Mouse (Mus musculus) embryonic facial prominence, embryonic 15.5 days (tissue): Measurements from ENCODE around the gene Tnfsf12. TPM values are rescaled to one million over a fixed set of nuclear protein-coding genes. Genes with fewer than 3 reads are reported as not detected.
A peak's percentile ranks its signal among the peaks of the same experiment; 100 is the strongest.
"Not testable (repeated sequence)": the region's sequence is repeated elsewhere in the genome, so short reads cannot be mapped to it uniquely, and the experiment has no call there.

Experiments
- ATAC-seq: fragments of 200-750 bp; cut with Nextera tagmentation; 2 replicates; pipeline ENCODE4 v1.8.0; 2017; ENCODE audit warnings: low read depth, moderate TSS enrichment; ENCODE audit not compliant: insufficient number of reproducible peaks, low FRiP score, low TSS enrichment
- H3K27ac ChIP-seq: fragments of 300-500 bp; sonication (generic); replicated peaks from 2 replicates; pipeline ENCODE4 v1.5.1; 2015; ENCODE audit warnings: mild to moderate bottlenecking, inconsistent platforms
- H3K27me3 ChIP-seq: fragments of 300-500 bp; sonication (generic); 2 replicates; pipeline ENCODE4 v1.6.1; 2015; ENCODE audit warnings: inconsistent platforms
- H3K36me3 ChIP-seq: fragments of 300-500 bp; sonication (generic); 2 replicates; pipeline ENCODE4 v1.6.1; 2015; ENCODE audit warnings: mild to moderate bottlenecking, inconsistent platforms
- H3K4me1 ChIP-seq: fragments of 300-500 bp; sonication (generic); 2 replicates; pipeline ENCODE4 v1.6.1; 2015; ENCODE audit warnings: inconsistent platforms
- H3K4me2 ChIP-seq: fragments of 300-500 bp; sonication (generic); replicated peaks from 2 replicates; pipeline ENCODE4 v1.6.1; 2015; ENCODE audit warnings: mild to moderate bottlenecking, inconsistent platforms
- H3K4me3 ChIP-seq: fragments of 300-500 bp; sonication (generic); replicated peaks from 2 replicates; pipeline ENCODE4 v1.5.1; 2015; ENCODE audit warnings: mild to moderate bottlenecking, inconsistent platforms
- H3K9ac ChIP-seq: fragments of 300-500 bp; sonication (generic); 2 replicates; pipeline ENCODE4 v1.6.1; 2015; ENCODE audit warnings: inconsistent platforms
- H3K9me3 ChIP-seq: fragments of 300-500 bp; sonication (generic); replicated peaks from 2 replicates; pipeline ENCODE4 v1.6.1; 2016; ENCODE audit warnings: inconsistent platforms
- WGBS: fragments of 180-500 bp; shearing (Covaris S2); methylation state at CpG from one replicate; pipeline ENCODE4 v1.1.7; 2015; 5-methylcytosine and 5-hydroxymethylcytosine counted together
- polyA plus RNA-seq: library from polyadenylated mRNA; unstranded; fragments of >200 nt; fragmentation: Nextera tagmentation; extraction: Ambion mirVana; gene quantifications from 2 replicates; pipeline ENCODE4 v1.2.1, GENCODE M21; 2015

Tnfsf12 gene
- 11.9 and 13.3 TPM in 2 replicates for polyA plus RNA-seq

DNA sequence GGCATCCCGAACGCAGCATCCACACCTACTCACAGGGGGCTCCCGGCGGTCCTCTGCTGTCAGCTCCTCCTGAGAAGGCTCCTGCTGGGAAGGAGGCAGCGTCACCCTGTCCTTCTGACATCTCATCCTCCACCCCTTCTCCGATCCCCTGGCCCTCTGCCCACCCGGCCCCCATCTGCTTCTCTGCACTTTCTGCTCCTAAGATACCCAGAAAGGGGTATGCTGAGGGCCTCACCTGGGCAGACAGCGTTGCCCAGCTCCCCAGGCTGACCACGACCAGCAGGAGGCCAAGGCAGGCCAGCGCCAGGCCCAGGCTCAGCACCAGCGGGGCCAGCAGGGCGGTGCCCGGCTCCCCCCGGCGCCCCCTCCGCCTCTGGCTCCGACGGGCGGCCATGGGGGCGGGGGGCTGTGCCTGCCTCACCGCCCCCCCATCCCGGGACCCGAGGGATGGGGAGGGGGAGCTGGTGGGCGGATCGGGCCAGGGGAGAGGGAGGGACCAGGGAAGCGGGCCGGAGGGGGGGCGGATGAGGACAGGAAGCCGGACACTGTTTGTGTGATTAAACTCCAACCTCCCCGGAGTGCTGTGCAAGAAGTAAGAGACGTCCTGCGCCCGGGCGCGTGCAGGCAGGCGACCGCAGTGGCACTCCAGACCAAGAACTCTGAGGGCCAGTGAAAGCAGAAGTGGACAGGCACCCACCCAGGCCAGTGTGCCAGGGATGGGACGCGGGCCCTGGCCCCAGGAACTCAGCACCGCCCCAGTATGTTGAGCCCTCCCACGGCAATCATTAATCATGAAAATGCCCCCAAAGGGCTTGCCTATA is at the start of gene Tnfsf12, which contains the start of gene Tnfsfm13:
TSS of gene Tnfsf12 (minus strand) at position 489 of the 821 bp plus-strand sequence.
TSS of gene Tnfsfm13 (minus strand) at position 738 of the 821 bp plus-strand sequence.
- peak within 1 kb of the TSS; percentile 85 for H3K27ac ChIP-seq
- H3K36me3 ChIP-seq = no peaks in the 10 kb centered on the region
- peaks cover 17% of the 10 kb centered on the region for H3K4me1 ChIP-seq
- peak; percentile 85 for ATAC-seq
- 1% methylated on average over 31 of the region's 41 CpGs for WGBS
- H3K9me3 ChIP-seq = no peaks in the 10 kb centered on the region
- H3K4me2 ChIP-seq = peak within 1 kb of the TSS; percentile 86
- peak within 1 kb of the TSS; percentile 58 for H3K4me3 ChIP-seq
- peak within 1 kb of the TSS; percentile 57 for H3K9ac ChIP-seq
- no peaks in the 10 kb centered on the region for H3K27me3 ChIP-seq

GRCm38 (mm10) chr11:69731408-69731807 is 35.8 kb upstream of the Tnfsf12 start:
- not testable (repeated sequence) for H3K27me3 ChIP-seq, ATAC-seq, H3K4me1 ChIP-seq, H3K4me3 ChIP-seq, H3K9ac ChIP-seq, H3K9me3 ChIP-seq, H3K27ac ChIP-seq, H3K4me2 ChIP-seq
- H3K36me3 ChIP-seq = peaks cover 32% of the 10 kb centered on the region
- WGBS = 89% methylated on average over 2 of the region's 3 CpGs

DNA sequence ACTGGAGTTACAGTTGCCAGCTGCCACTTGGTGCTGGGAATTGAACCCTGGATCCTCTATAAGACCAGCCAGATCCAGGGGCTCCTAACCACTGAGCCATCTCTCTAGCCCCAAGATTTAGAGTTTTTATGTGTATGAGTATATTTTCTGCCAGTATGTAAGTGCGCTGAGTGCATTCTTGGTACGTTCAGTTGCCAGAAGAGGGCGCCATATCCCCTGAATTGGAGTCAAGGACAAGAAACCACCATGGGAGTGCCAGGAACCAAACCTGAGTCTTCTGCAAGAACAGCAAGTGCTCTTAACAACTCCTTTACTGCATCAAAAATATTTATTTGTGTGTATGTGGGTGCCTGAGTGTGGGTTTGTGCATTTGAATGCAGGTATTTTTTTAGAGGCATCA is 33.4 kb upstream of the Tnfsf12 start:
- H3K27ac ChIP-seq = no peak overlapping the region
- no peak for ATAC-seq
- no peaks in the 10 kb centered on the region for H3K9me3 ChIP-seq
- H3K4me2 ChIP-seq = no peak overlapping the region
- no peak overlapping the region for H3K4me3 ChIP-seq
- WGBS = 18% methylated on average over 3 of the region's 3 CpGs
- H3K27me3 ChIP-seq = no peaks in the 10 kb centered on the region
- peaks cover 8% of the 10 kb centered on the region for H3K36me3 ChIP-seq
- no peaks in the 10 kb centered on the region for H3K4me1 ChIP-seq
- no peak overlapping the region for H3K9ac ChIP-seq

- no peak overlapping the region for H3K27ac ChIP-seq
- no peak overlapping the region for H3K4me3 ChIP-seq
- no peaks in the 10 kb centered on the region for H3K9me3 ChIP-seq
- no peak for ATAC-seq
- no peak overlapping the region for H3K9ac ChIP-seq
- no peaks in the 10 kb centered on the region for H3K27me3 ChIP-seq
- H3K4me2 ChIP-seq = no peak overlapping the region
- H3K4me1 ChIP-seq = no peaks in the 10 kb centered on the region
- no peaks in the 10 kb centered on the region for H3K36me3 ChIP-seq
- 37% methylated on average over 5 of the region's 5 CpGs for WGBS
Measured at GRCm38 (mm10) chr11:69725951-69726350, 30.3 kb upstream of the Tnfsf12 start.

GRCm38 (mm10) chr11:69723074-69723473 is 27.4 kb upstream of the Tnfsf12 start:
- 42% methylated on average over 2 of the region's 2 CpGs for WGBS
- Histone ChIP-seq H3K4me1 (no peaks in the 10 kb centered on the region), H3K27me3 (no peaks in the 10 kb centered on the region), H3K27ac (no peak overlapping the region), H3K4me2 (no peak overlapping the region), H3K9ac (no peak overlapping the region), H3K4me3 (no peak overlapping the region), H3K36me3 (no peaks in the 10 kb centered on the region), H3K9me3 (no peaks in the 10 kb centered on the region)
- no peak for ATAC-seq

GRCm38 (mm10) chr11:69720852-69721251 is 25.2 kb upstream of the Tnfsf12 start:
- no peaks in the 10 kb centered on the region for H3K27me3 ChIP-seq
- no peak overlapping the region for H3K27ac ChIP-seq
- WGBS = 63% methylated on average over 6 of the region's 6 CpGs
- no peak overlapping the region for H3K4me2 ChIP-seq
- H3K36me3 ChIP-seq = no peaks in the 10 kb centered on the region
- no peak overlapping the region for H3K4me3 ChIP-seq
- no peak overlapping the region for H3K9ac ChIP-seq
- H3K4me1 ChIP-seq = no peaks in the 10 kb centered on the region
- H3K9me3 ChIP-seq = no peaks in the 10 kb centered on the region
- no peak for ATAC-seq

DNA sequence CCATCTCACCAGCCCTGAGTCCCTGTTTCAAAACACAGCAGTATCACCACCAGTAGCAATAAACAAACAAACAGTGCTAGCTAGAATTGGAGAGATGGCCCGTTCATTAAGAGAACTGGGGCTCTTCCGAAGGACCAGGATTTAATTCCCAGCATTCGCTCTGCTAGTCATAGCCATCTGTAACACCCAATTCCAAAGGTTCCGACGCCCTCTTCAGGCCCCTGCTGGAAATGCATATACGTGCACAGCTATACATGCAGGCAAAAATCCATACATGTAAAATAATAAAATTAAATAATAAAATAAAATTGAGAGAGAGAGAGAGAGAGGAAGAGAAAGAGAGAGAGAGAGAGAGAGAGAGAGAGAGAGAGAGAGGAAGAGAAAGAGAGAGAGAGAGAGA is 23.8 kb upstream of the Tnfsf12 start:
- Histone ChIP-seq H3K9ac (no peak overlapping the region), H3K9me3 (no peaks in the 10 kb centered on the region), H3K27ac (no peak overlapping the region), H3K4me3 (no peak overlapping the region), H3K4me2 (no peak overlapping the region), H3K4me1 (0 out of 2 replicates have a peak, but pooled peaks cover 5% of the 10 kb centered on the region), H3K36me3 (no peaks in the 10 kb centered on the region), H3K27me3 (no peaks in the 10 kb centered on the region)
- ATAC-seq = no peak
- WGBS = 74% methylated on average over 6 of the region's 6 CpGs

DNA sequence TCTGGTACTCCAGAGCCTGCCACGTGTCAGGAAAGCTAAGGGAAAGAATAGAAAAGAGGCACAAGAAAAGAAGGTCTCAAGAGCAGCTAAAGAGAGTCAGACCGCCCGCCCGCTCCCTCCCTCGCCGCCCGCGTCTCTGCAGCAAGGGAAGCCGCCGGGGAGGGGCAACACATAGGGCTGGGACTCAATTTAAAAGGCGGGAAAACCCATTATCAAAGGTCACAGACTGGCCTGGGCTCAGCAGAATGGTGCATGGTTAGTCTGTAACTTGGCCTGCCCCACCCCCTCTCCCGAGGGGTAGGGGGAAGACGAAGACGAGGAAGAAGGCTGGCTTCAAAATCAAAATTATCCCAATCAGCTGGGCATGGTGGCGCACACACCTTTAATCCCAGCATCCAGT is 23.0 kb upstream of the Tnfsf12 start:
- no peak overlapping the region for H3K27ac ChIP-seq
- no peak overlapping the region for H3K4me3 ChIP-seq
- H3K9me3 ChIP-seq = no peaks in the 10 kb centered on the region
- no peak for ATAC-seq
- H3K4me2 ChIP-seq = 0 out of 2 replicates have a peak overlapping the region, but pooled peaks have one; percentile 8
- H3K9ac ChIP-seq = no peak overlapping the region
- 26% methylated on average over 15 of the region's 15 CpGs for WGBS
- no peaks in the 10 kb centered on the region for H3K36me3 ChIP-seq
- H3K4me1 ChIP-seq = 0 out of 2 replicates have a peak, but pooled peaks cover 5% of the 10 kb centered on the region
- no peaks in the 10 kb centered on the region for H3K27me3 ChIP-seq

DNA sequence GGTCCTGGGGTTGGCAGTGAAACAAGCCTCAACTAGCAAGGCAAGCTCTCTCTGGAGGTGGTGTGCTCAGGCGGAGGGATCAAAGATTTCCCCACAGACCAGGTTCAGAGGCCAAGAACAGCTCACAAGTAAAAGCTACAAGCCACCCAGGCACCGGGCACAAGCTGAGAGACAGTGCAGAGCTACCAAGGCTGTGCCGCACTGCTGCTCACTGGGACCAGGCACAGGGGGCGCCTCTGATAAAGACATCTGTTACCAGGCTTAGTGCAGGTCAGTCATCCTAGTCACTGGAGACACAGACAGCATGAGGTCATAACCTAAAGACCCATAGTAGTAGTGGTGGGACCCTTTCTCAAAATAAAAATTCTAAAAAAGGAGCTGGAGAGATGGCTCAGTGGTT is 21.3 kb upstream of the Tnfsf12 start:
- Histone ChIP-seq H3K4me3 (no peak overlapping the region), H3K4me1 (0 out of 2 replicates have a peak, but pooled peaks cover 5% of the 10 kb centered on the region), H3K9ac (no peak overlapping the region), H3K27ac (no peak overlapping the region), H3K4me2 (no peak overlapping the region), H3K27me3 (no peaks in the 10 kb centered on the region), H3K9me3 (no peaks in the 10 kb centered on the region), H3K36me3 (no peaks in the 10 kb centered on the region)
- WGBS = 70% methylated on average over 4 of the region's 4 CpGs
- ATAC-seq = no peak

GRCm38 (mm10) chr11:69715929-69716328 is 20.3 kb upstream of the Tnfsf12 start:
- H3K9me3 ChIP-seq = no peaks in the 10 kb centered on the region
- 26% methylated on average over 5 of the region's 5 CpGs for whole genome bisulfite sequencing
- no peaks in the 10 kb centered on the region for H3K36me3 ChIP-seq
- no peak overlapping the region for H3K9ac ChIP-seq
- no peak overlapping the region for H3K4me2 ChIP-seq
- 0 out of 2 replicates have a peak, but pooled peaks cover 5% of the 10 kb centered on the region for H3K4me1 ChIP-seq
- H3K4me3 ChIP-seq = no peak overlapping the region
- no peak for ATAC-seq
- H3K27ac ChIP-seq = no peak overlapping the region
- no peaks in the 10 kb centered on the region for H3K27me3 ChIP-seq

- H3K27me3 ChIP-seq = no peaks in the 10 kb centered on the region
- no peak for ATAC-seq
- H3K4me2 ChIP-seq = no peak overlapping the region
- 58% methylated on average over 9 of the region's 9 CpGs for whole genome bisulfite sequencing
- H3K4me3 ChIP-seq = no peak overlapping the region
- no peak overlapping the region for H3K27ac ChIP-seq
- no peaks in the 10 kb centered on the region for H3K9me3 ChIP-seq
- no peaks in the 10 kb centered on the region for H3K36me3 ChIP-seq
- no peak overlapping the region for H3K9ac ChIP-seq
- 0 out of 2 replicates have a peak, but pooled peaks cover 5% of the 10 kb centered on the region for H3K4me1 ChIP-seq
Measured at GRCm38 (mm10) chr11:69715482-69715881, 19.8 kb upstream of the Tnfsf12 start.
